Mouse (Mus musculus): ENCODE measurements at regions not wholly inside any gene's neighbourhood (a gene's known extent, or its start where the extent isn't known, plus 50 kb on each side); places are given as distances from the start of the nearest gene placed in this dataset.
A peak's percentile ranks its signal among the peaks of the same experiment; 100 is the strongest.

DNA sequence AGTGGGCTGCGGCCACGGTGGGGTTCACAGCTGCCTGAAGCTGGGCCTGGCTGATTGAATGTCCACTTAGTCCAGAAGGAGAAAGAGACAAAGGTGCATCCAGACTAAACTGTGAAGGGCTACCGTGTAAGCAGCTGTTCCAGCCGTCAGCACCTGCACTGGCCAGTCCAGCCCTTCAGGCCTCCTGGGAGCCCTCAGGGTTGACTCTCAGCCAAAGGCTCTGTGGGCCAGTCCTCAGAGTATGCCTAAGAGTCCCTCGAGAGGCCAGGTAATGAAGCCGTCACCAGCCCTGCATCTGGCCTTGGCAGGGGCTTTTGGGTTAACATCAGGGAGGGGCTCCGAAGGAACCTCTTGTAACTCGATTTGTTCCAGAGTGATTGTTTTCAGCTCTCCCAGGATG lies 187.4 kb downstream of the Gpd2 start:
- DNase-seq, result no peak

DNA sequence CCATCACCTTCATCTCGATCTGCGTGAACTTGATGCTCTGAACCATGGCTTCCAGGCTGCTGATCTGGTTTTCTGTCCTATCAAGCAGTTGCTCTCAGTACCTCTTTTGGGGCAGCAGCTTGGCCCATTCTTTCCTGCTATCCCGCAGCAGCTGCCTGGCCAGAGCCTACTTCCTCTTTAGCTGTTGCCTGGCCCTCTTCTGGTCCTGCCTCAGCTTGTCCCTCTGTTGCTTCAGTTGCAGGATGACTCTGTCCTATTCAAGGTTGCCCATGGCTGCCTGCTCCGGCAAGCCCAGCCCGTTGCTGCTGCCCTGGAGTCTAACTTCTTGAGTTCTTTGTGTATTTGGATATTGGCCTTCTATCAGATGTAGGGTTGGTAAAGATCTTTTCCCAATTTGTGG lies 188.0 kb downstream of the Gpd2 start:
- DNase-seq, result no peak

DNA sequence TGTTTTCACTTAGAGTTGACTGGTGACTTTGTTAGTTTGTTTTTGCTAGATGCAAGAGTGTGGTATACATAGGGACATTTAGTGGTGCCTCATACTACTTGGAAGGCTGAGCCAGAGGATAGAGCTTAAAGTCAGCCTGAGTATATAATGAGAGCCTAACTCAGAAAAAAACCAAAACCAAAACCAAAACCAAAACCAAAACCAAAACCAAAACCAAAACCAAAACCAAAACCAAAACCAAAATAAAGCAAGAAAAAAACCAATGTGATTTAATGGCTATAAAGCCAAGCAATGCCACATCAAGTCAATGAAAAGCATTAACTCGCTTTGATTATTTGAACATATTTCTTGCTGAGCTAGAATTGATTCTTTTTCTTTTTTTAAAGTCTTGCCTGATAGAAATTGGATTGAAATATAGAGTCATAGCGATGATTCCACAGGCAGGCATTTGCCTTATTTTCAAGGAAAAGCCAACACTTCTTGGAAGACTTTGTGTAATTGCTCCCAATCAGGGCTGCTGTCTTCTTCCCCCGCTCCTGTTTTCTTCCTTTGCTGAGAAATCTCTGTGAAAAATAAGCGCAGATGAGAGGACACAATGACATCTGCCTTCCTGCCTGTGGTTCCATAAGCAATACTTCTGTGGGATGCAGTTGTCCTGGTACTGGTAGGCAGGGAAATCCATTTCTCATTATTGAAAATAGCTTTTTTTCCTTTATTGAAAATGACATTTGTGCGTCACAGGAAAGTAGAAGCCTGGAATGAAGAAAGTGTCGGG lies 213.7 kb downstream of the Gpd2 start:
- DNase-seq, result no peak

DNA sequence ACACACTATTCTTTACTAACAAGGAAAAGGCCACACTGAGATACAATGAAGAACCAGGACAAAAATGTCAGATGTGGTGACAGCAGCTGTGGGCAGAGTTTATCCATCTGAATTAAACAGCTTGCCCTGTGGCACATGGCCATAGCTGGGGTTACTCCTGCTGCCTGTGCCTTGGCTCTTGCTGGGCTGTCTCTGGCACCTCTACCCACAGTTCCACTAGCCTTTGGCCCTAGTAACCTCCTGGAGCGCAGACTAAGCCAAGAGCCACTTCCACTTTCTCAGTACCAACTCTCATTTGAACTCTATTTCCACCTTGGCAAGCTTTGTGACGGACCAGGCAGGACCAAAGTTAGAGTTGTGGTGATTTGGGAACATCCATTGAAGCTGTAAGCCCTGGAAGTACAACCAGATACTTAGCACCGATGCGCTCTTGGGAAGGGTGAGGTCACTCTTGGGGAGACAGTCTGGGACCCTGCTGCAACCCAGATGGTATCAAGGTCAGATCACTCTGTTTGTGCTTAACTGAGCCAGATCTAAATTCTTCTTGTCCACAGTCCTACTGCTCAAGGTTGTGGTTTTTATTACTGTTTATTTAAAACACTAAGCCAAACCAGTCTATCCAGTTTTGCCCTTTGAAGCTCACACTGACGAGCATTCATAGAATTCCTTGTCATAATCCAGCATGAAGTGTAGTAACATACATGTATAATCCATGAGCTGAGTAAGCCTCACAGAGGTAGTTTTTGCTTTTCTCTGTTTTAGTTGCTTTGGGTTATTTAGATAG lies 216.7 kb downstream of the Gpd2 start:
- no peak for DNase-seq

- DNase-seq, result no peak
These were observed 222.5 kb downstream of the Gpd2 start for GRCm38 (mm10) chr2:57459901-57460300.

- no peak for DNase-seq
These were observed 236.4 kb downstream of the Gpd2 start for GRCm38 (mm10) chr2:57473873-57474272.

GRCm38 (mm10) chr2:57492116-57492515 lies 254.7 kb downstream of the Gpd2 start:
- DNase-seq, result no peak

- no peak for DNase-seq
These were observed 255.6 kb downstream of the Gpd2 start for GRCm38 (mm10) chr2:57492914-57493621.

- no peak for DNase-seq
These were observed 259.0 kb downstream of the Gpd2 start for GRCm38 (mm10) chr2:57496315-57496954.

DNA sequence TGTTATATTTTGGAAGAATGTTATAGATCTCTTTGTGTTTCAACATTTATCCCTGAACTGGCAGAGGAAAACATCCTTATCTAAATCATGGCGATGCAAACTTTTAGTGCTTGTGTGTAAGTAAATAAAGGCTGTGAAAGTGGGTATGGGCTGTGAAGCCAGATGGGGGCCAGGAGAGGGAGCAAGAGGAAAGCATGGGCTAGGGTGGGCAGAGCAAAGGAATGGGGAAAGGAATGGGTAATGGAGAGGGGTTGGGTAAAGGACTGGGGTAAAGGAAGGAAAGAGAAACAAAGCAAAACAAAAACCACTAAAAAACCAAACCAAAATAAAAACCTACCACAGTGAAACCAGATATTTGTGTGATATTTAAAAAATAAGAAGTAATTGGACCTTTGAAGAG lies 260.5 kb downstream of the Gpd2 start:
- DNase-seq, result no peak

DNA sequence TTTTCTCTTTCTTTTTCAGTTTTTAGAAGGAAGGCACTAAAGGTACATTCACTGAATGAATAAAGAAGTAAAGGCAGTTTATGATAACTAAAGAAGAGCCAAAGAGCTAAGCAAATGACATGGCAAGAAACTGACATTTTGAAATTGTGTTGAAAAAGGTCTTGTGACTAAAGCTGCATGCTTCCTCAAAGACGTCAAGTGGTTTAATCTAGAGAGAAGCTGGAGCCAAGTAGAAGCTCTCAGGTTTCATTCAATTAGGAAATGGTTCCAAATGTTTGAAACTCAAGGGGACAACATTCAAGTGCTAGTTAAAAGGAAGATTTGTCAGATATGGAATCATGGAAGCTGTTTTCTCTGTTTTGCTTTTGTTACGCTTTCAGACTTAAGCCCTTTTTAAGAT lies 267.2 kb downstream of the Gpd2 start:
- no peak for DNase-seq

DNA sequence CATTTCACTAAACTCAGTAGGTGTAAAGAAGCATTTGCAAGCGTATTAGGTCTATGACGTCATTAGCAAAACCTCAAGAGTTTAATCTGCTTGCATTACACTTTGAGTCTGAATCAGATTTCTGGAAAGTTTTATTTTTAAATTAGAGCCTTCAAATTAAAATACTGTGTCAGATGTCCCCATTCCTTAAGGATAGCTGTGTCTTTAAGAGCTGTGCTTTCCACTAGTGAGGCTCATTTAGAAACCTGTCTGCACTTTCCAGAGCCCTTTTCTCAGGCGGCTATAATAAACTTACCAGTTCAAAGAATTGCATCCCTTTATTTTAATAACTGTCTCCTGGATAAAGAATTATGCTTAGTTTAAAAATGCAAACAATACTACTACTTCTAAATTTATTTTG lies 285.0 kb downstream of the Gpd2 start:
- DNase-seq, result no peak

DNA sequence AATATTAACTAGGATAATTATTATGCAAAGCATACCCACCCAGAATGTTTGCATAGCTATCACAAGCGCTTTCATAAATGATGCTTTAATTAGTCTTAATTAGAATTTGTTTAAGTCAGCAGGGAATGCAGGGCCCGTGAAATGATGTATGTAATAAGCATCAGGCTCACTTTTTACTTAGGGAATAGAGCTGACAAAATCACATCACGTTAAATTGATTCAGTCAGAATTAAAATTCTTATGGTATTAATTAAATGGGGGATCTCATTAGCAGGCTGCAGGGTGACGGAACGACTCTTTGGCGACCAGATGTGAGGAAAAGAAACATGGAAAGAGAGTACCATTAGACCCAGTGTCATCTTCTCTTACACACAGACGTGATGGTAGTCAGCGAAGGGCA lies 285.5 kb downstream of the Gpd2 start:
- DNase-seq, result no peak

- no peak for DNase-seq
These were observed 290.5 kb downstream of the Gpd2 start for GRCm38 (mm10) chr2:57527966-57528365.

DNA sequence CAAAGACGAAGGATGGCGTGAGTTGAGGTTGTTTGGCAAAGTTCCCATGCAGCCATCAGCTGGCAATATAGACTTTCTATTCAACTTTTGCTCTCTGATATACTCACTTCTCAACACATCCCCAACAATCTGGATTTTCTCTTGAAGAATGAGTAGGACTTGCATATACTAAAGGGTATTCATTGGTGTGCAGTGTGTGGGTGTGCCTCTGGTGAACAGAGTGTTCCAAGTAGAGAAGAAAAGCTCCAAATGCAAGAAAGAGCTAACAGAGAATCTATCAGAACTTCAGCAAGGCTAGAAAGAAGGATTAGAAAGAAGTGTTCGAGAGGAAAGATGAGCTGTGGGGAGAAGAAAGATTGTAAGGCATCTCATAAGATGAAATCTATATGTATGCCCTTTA lies 302.4 kb downstream of the Gpd2 start:
- no peak for DNase-seq

DNA sequence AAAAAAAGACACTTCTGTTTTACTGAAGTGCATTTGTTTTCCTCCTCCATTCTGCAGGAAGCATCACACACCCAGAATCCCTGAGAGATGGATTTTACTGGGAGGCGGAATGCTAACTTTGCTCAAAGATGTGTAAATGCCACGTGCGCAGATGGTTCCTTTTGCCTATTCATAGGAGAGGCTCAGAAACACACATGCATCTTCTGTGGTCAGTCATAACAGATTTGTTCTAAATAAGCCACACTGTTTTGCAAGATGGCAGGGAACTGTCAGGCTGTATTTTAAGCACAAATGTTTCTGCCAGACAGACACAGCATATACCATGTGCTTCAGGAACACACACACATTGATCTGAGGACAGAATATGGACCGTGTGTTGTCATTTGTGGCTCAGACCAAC lies 327.8 kb downstream of the Gpd2 start:
- no peak for DNase-seq

DNA sequence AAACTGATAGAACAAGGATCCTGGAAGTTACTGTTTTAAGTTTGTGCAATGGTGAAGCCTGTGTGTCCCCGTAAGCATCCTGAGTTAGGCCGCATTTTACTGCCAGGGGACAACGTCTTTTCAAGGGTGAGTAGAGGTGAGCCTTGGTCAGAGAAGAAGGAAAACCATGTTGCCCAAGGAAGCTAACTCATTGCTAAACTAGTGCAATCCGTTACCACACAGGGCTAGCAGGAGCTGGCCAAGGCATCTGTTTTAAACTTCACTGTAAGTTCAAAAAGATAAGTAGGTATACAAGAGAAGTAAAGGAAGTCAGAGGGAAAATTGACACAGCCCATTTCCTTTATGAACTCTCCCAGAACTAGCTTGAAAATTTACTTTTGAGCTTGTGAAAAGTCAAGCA lies 328.7 kb downstream of the Gpd2 start:
- DNase-seq, result no peak

DNA sequence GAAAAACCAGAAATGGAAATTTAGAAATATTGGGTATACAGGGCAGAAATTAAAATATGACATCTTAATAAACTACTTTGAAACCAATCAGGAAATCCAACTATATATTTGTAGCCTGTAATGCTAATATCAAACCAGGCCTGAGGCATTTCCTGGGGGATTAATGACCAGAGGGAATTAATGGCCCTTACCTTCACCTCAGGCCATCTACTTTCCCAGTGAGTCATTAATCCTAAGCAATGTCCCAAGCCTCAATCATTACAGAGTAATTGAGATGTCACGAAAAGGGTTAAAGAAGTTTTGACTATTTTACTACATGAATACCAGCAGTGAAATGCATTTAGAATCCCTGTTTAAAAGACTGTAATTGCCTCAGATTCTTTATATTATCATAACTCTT lies 329.7 kb downstream of the Gpd2 start:
- no peak for DNase-seq

- no peak for DNase-seq
These were observed 349.6 kb downstream of the Gpd2 start for GRCm38 (mm10) chr2:57587065-57587464.

DNA sequence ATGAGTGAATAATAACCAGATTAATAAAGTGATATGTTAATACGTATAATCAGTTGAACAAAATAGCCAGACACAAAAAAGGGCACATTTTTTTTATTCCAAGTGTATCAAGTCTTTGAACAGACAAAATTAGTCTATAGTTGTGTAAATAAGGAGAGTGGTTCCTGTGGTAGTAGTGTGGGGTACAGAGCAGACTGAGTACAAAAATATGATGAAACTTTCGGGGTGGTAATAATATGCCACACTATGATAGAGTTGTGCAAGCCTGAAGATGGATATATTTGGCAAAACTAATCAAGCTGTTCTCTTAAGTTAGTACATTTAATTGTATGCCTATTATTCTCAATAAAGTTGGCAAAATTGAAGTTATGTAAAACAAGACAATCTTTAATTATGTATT lies 356.1 kb downstream of the Gpd2 start:
- no peak for DNase-seq

- no peak for DNase-seq
These were observed 360.4 kb downstream of the Gpd2 start for GRCm38 (mm10) chr2:57597694-57598358.

- no peak for DNase-seq
These were observed 374.2 kb downstream of the Gpd2 start for GRCm38 (mm10) chr2:57611599-57611998.

- peak in 1 of 2 experiments; percentile 15 for DNase-seq
These were observed 375.8 kb downstream of the Gpd2 start for GRCm38 (mm10) chr2:57613243-57613642.

All from cerebellum, postnatal 36 days (tissue).